Mouse (Mus musculus) lung, postnatal 0 days (tissue): ENCODE measurements around the gene Bnc2. TPM values are rescaled to one million over a fixed set of nuclear protein-coding genes. Genes with fewer than 3 reads are reported as not detected.
A peak's percentile ranks its signal among the peaks of the same experiment; 100 is the strongest.

Experiments
- ATAC-seq: fragments of 200-750 bp; cut with Nextera tagmentation; 2 replicates; pipeline ENCODE4 v1.8.0; 2017; ENCODE audit warnings: moderate library complexity
- DNase-seq: peaks from one replicate; pipeline ENCODE4 v3.0.0-alpha.2; 2016; ENCODE audit warnings: low spot score
- H3K27ac ChIP-seq: fragments of 300-500 bp; sonication (generic); 2 replicates; pipeline ENCODE4 v1.5.1; 2014; ENCODE audit warnings: antibody characterized with exemption, mild to moderate bottlenecking, low read length, mixed read lengths
- H3K27me3 ChIP-seq: fragments of 300-500 bp; sonication (generic); replicated peaks from 2 replicates; pipeline ENCODE4 v1.6.1; 2014; ENCODE audit warnings: low read length, mixed read lengths; ENCODE audit not compliant: insufficient read depth
- H3K36me3 ChIP-seq: fragments of 300-500 bp; sonication (generic); 2 replicates; pipeline ENCODE4 v1.6.1; 2014; ENCODE audit warnings: low read length, mixed read lengths; ENCODE audit not compliant: insufficient read depth
- H3K4me1 ChIP-seq: fragments of 300-500 bp; sonication (generic); 2 replicates; pipeline ENCODE4 v1.6.1; 2014; ENCODE audit warnings: antibody characterized with exemption, low read depth, low read length, mixed read lengths; ENCODE audit not compliant: insufficient read depth
- H3K4me2 ChIP-seq: fragments of 300-500 bp; sonication (generic); replicated peaks from 2 replicates; pipeline ENCODE4 v1.6.1; 2014; ENCODE audit warnings: low read depth, mild to moderate bottlenecking, low read length, moderate library complexity, mixed read lengths
- H3K4me3 ChIP-seq: fragments of 300-500 bp; sonication (generic); 2 replicates; pipeline ENCODE4 v1.5.1; 2014; ENCODE audit warnings: low read depth, low read length
- H3K9ac ChIP-seq: fragments of 300-500 bp; sonication (generic); replicated peaks from 2 replicates; pipeline ENCODE4 v1.6.1; 2014; ENCODE audit warnings: low read depth, mild to moderate bottlenecking
- H3K9me3 ChIP-seq: fragments of 300-500 bp; sonication (generic); 2 replicates; pipeline ENCODE4 v1.6.1; 2016; ENCODE audit warnings: low read length, mixed read lengths
- CTCF ChIP-seq: IDR thresholded peaks from 2 replicates; pipeline ENCODE4 v1.5.1; 2016; ENCODE audit warnings: antibody characterized with exemption, mild to moderate bottlenecking
- EP300 ChIP-seq: IDR thresholded peaks from 2 replicates; pipeline ENCODE4 v1.6.1; 2016; ENCODE audit warnings: antibody characterized with exemption, mild to moderate bottlenecking, control low read depth
- WGBS: fragments of 180-500 bp; shearing (Covaris S2); extraction: QIAGEN DNeasy Blood & Tissue Kit; methylation state at CpG from one replicate; pipeline ENCODE4 v1.1.7; 2014; 5-methylcytosine and 5-hydroxymethylcytosine counted together
- polyA plus RNA-seq: library from polyadenylated mRNA; unstranded; fragments of >200 nt; fragmentation: Nextera tagmentation; extraction: Ambion mirVana; gene quantifications from 2 replicates; pipeline ENCODE4 v1.2.1, GENCODE M21; 2015

The Bnc2 gene
- polyA plus RNA-seq, 1 experiment from 2014 or later: 1.9 TPM

- TF ChIP-seq CTCF: no peak
- no peak for TF ChIP-seq EP300
- Histone ChIP-seq H3K4me2 (no peak overlapping the region), H3K4me3 (no peak overlapping the region), H3K9me3 (no peaks in the 10 kb centered on the region), H3K27me3 (no peaks in the 10 kb centered on the region), H3K9ac (no peak overlapping the region), H3K4me1 (no peaks in the 10 kb centered on the region), H3K27ac (no peak overlapping the region), H3K36me3 (no peaks in the 10 kb centered on the region)
- WGBS: 45% methylated on average over 2 of the region's 2 CpGs
- ATAC-seq: no peak
- DNase-seq: no peak
These were observed 392.4 kb downstream of the Bnc2 start for GRCm38 (mm10) chr4:84282651-84283050.

GRCm38 (mm10) chr4:84278156-84278555 lies 396.9 kb downstream of the Bnc2 start:
- H3K4me1 ChIP-seq: no peaks in the 10 kb centered on the region
- H3K36me3 ChIP-seq: no peaks in the 10 kb centered on the region
- H3K4me3 ChIP-seq: no peak overlapping the region
- H3K27ac ChIP-seq: no peak overlapping the region
- DNase-seq: no peak
- no peak overlapping the region for H3K9ac ChIP-seq
- no peak overlapping the region for H3K4me2 ChIP-seq
- H3K9me3 ChIP-seq: no peaks in the 10 kb centered on the region
- WGBS: 54% methylated on average over 6 of the region's 6 CpGs
- H3K27me3 ChIP-seq: no peaks in the 10 kb centered on the region
- TF ChIP-seq EP300 (no peak), CTCF (no peak)
- no peak for ATAC-seq

- DNase-seq (no peak), ATAC-seq (no peak)
- TF ChIP-seq CTCF (no peak), EP300 (no peak)
- Histone ChIP-seq H3K9ac (no peak overlapping the region), H3K4me3 (no peak overlapping the region), H3K9me3 (no peaks in the 10 kb centered on the region), H3K36me3 (no peaks in the 10 kb centered on the region), H3K27ac (no peak overlapping the region), H3K27me3 (no peaks in the 10 kb centered on the region), H3K4me2 (no peak overlapping the region), H3K4me1 (no peaks in the 10 kb centered on the region)
- 87% methylated on average over 14 of the region's 14 CpGs for WGBS
These were observed 399.0 kb downstream of the Bnc2 start for GRCm38 (mm10) chr4:84276081-84276480.

- Histone ChIP-seq H3K27ac (no peak overlapping the region), H3K4me3 (no peak overlapping the region), H3K4me1 (no peaks in the 10 kb centered on the region), H3K9me3 (no peaks in the 10 kb centered on the region), H3K27me3 (no peaks in the 10 kb centered on the region), H3K4me2 (no peak overlapping the region), H3K36me3 (no peaks in the 10 kb centered on the region), H3K9ac (no peak overlapping the region)
- 71% methylated on average over 3 of the region's 3 CpGs for WGBS
- TF ChIP-seq CTCF: no peak
- no peak for TF ChIP-seq EP300
- ATAC-seq: no peak
- no peak for DNase-seq
These were observed 400.9 kb downstream of the Bnc2 start for GRCm38 (mm10) chr4:84274158-84274557.

GRCm38 (mm10) chr4:84272867-84273266 lies 402.2 kb downstream of the Bnc2 start:
- 36% methylated on average over 2 of the region's 2 CpGs for WGBS
- DNase-seq: peak; percentile 68
- H3K9me3 ChIP-seq: no peaks in the 10 kb centered on the region

GRCm38 (mm10) chr4:84269845-84270244 lies 405.2 kb downstream of the Bnc2 start:
- WGBS: 52% methylated on average over 6 of the region's 6 CpGs
- Histone ChIP-seq H3K4me1 (no peaks in the 10 kb centered on the region), H3K27ac (no peak overlapping the region), H3K36me3 (no peaks in the 10 kb centered on the region), H3K4me3 (no peak overlapping the region), H3K4me2 (no peak overlapping the region), H3K27me3 (no peaks in the 10 kb centered on the region), H3K9ac (no peak overlapping the region), H3K9me3 (no peaks in the 10 kb centered on the region)
- ATAC-seq (no peak), DNase-seq (no peak)
- TF ChIP-seq EP300 (no peak), CTCF (no peak)

More at GRCm38 (mm10) chr4:84272867-84273266, 402.2 kb downstream of the Bnc2 start:
- no peak for TF ChIP-seq CTCF
- TF ChIP-seq EP300: peak; percentile 48
- Histone ChIP-seq H3K27ac (no peak overlapping the region), H3K4me3 (no peak overlapping the region), H3K4me2 (no peak overlapping the region), H3K27me3 (no peaks in the 10 kb centered on the region), H3K9ac (no peak overlapping the region), H3K36me3 (no peaks in the 10 kb centered on the region), H3K4me1 (no peaks in the 10 kb centered on the region)
- ATAC-seq: peak; percentile 73

GRCm38 (mm10) chr4:84247356-84247755 lies 427.7 kb downstream of the Bnc2 start:
- H3K4me2 ChIP-seq: no peak overlapping the region
- no peak for TF ChIP-seq CTCF
- TF ChIP-seq EP300: no peak
- H3K36me3 ChIP-seq: no peaks in the 10 kb centered on the region
- H3K27me3 ChIP-seq: no peaks in the 10 kb centered on the region
- DNase-seq (no peak), ATAC-seq (no peak)
- H3K27ac ChIP-seq: no peak overlapping the region
- H3K4me3 ChIP-seq: no peak overlapping the region
- H3K9ac ChIP-seq: no peak overlapping the region
- H3K4me1 ChIP-seq: no peaks in the 10 kb centered on the region
- no peaks in the 10 kb centered on the region for H3K9me3 ChIP-seq
- 97% methylated on average over 2 of the region's 2 CpGs for WGBS
